Mouse (Mus musculus) embryonic fibroblast, embryonic 13.5 days (primary cell): ENCODE results near the gene Sdccag8. TPM values are rescaled to one million over a fixed set of nuclear protein-coding genes. Genes with fewer than 3 reads are reported as not detected.

Experiments used
- H3K27ac ChIP-seq: 2 replicates; pipeline ENCODE4 v1.5.1; 2012; ENCODE audit warnings: low read length, control low read depth, inconsistent platforms; ENCODE audit not compliant: insufficient read depth
- H3K4me1 ChIP-seq: 2 replicates; pipeline ENCODE4 v1.6.1; 2011; ENCODE audit warnings: low read length; ENCODE audit not compliant: control insufficient read depth, insufficient read depth
- H3K4me3 ChIP-seq: 2 replicates; pipeline ENCODE4 v1.5.1; 2011; ENCODE audit warnings: mild to moderate bottlenecking, control low read depth, low read length; ENCODE audit not compliant: insufficient read depth
- CTCF ChIP-seq: IDR thresholded peaks from 2 replicates; pipeline ENCODE4 v1.5.1; 2011; ENCODE audit warnings: mild to moderate bottlenecking, control low read depth, low read length, moderate library complexity, borderline replicate concordance; ENCODE audit not compliant: insufficient read depth
- POLR2A ChIP-seq: IDR thresholded peaks from 2 replicates; pipeline ENCODE4 v1.6.1; 2011; ENCODE audit warnings: low read depth, mild to moderate bottlenecking, control low read depth, low read length, moderate library complexity
- polyA plus RNA-seq: library from polyadenylated mRNA; stranded (reverse); fragments of >200 nt; gene quantifications from 2 replicates; pipeline ENCODE4 v1.2.4, GENCODE M21; 2011; ENCODE audit warnings: low read depth; ENCODE audit not compliant: missing spikeins, insufficient read length

Gene Sdccag8
- polyA plus RNA-seq: 14.0 and 14.3 TPM in 2 replicates

- Histone ChIP-seq H3K4me1 (peaks cover 13% of the 10 kb centered on the region), H3K27ac (peak within 1 kb of the TSS; percentile 94), H3K4me3 (peak within 1 kb of the TSS; percentile 95)
- TF ChIP-seq CTCF (no peak), POLR2A (peak; percentile 67)
Observed at GRCm38 (mm10) chr1:176814591-176815062, at the start of gene Sdccag8. TSS of gene Sdccag8 (plus strand) at chr1:176814660.

GRCm38 (mm10) chr1:176774533-176774932 is 39.9 kb upstream of the Sdccag8 start:
- TF ChIP-seq POLR2A (no peak), CTCF (no peak)
- Histone ChIP-seq H3K27ac (no peak overlapping the region), H3K4me1 (no peaks in the 10 kb centered on the region), H3K4me3 (no peak overlapping the region)

GRCm38 (mm10) chr1:176789326-176789725 is 25.1 kb upstream of the Sdccag8 start:
- no peak overlapping the region for H3K4me3 ChIP-seq
- TF ChIP-seq CTCF (no peak), POLR2A (no peak)
- H3K4me1 ChIP-seq: peaks cover 6% of the 10 kb centered on the region
- H3K27ac ChIP-seq: no peak overlapping the region

GRCm38 (mm10) chr1:176792175-176792574 is 22.3 kb upstream of the Sdccag8 start:
- TF ChIP-seq POLR2A: no peak
- no peak for TF ChIP-seq CTCF
- no peak overlapping the region for H3K4me3 ChIP-seq
- no peak overlapping the region for H3K27ac ChIP-seq
- peaks cover 8% of the 10 kb centered on the region for H3K4me1 ChIP-seq

- Histone ChIP-seq H3K4me1 (peaks cover 11% of the 10 kb centered on the region), H3K27ac (no peak overlapping the region), H3K4me3 (no peak overlapping the region)
- TF ChIP-seq CTCF: no peak
Observed at GRCm38 (mm10) chr1:176798673-176799072, 15.8 kb upstream of the Sdccag8 start.

GRCm38 (mm10) chr1:176800728-176801365 is 13.6 kb upstream of the Sdccag8 start:
- TF ChIP-seq POLR2A (no peak), CTCF (no peak)
- H3K27ac ChIP-seq: peak overlapping the region; percentile 77; the same call in 1 of the 2 replicates
- no peak overlapping the region for H3K4me3 ChIP-seq

GRCm38 (mm10) chr1:176810161-176810560 is 4.3 kb upstream of the Sdccag8 start:
- Histone ChIP-seq H3K4me1 (peaks cover 10% of the 10 kb centered on the region), H3K4me3 (no peak overlapping the region), H3K27ac (no peak overlapping the region)
- TF ChIP-seq POLR2A: no peak
- no peak for TF ChIP-seq CTCF

More at GRCm38 (mm10) chr1:176800728-176801365, 13.6 kb upstream of the Sdccag8 start:
- H3K4me1 ChIP-seq: peaks cover 13% of the 10 kb centered on the region

GRCm38 (mm10) chr1:176811892-176812291 is 2.6 kb upstream of the Sdccag8 start:
- TF ChIP-seq CTCF (no peak), POLR2A (no peak)
- Histone ChIP-seq H3K27ac (no peak overlapping the region), H3K4me3 (peak overlapping the region; percentile 94), H3K4me1 (peaks cover 8% of the 10 kb centered on the region)

GRCm38 (mm10) chr1:176812491-176813291 is 1.8 kb upstream of the Sdccag8 start:
- Histone ChIP-seq H3K27ac (peak overlapping the region; percentile 94), H3K4me1 (peaks cover 8% of the 10 kb centered on the region), H3K4me3 (peak overlapping the region; percentile 94)
- TF ChIP-seq POLR2A (no peak), CTCF (no peak)

GRCm38 (mm10) chr1:176813292-176814035 is 996 bp upstream of the Sdccag8 start:
- Histone ChIP-seq H3K4me3 (peak overlapping the region; percentile 94), H3K27ac (peak overlapping the region; percentile 94), H3K4me1 (peaks cover 12% of the 10 kb centered on the region)
- TF ChIP-seq POLR2A: peak; percentile 63
- TF ChIP-seq CTCF: no peak
